Mouse (Mus musculus): ENCODE data around the gene Ilk. TPM values are rescaled to one million over a fixed set of nuclear protein-coding genes. Genes with fewer than 3 reads are reported as not detected.

Gene Ilk
- 116 TPM for polyA plus RNA-seq (2017; shearing (Covaris generic))

GRCm38 (mm10) chr7:105736264-105736901 lies at the start of gene Ilk:
Gene Ilk, plus strand, starts transcription at chr7:105736592.

GRCm38 (mm10) chr7:105736911-105737521 lies 624 bp downstream of the Ilk start, which contains the start of gene Rrp8:
Gene Rrp8, minus strand, starts transcription at chr7:105737385.

GRCm38 (mm10) chr7:105743926-105744590 lies 7.7 kb downstream of the Ilk start, which contains the start of gene Taf10:
Gene Taf10, minus strand, starts transcription at chr7:105744361.

GRCm38 (mm10) chr7:105751491-105752433 lies 15.4 kb downstream of the Ilk start, which contains the start of gene Tpp1:
Gene Tpp1, minus strand, starts transcription at chr7:105752235.

GRCm38 (mm10) chr7:105787285-105788140 lies 51.1 kb downstream of the Ilk start, which contains the start of gene Dchs1:
Gene Dchs1, minus strand, starts transcription at chr7:105787654.

Other genes with a start within 250 kb of the Ilk start
- gene Smpd1, start 182.2 kb upstream of the Ilk start, polyA plus RNA-seq (2017; shearing (Covaris generic)) = 15.0 TPM
- 4.1 TPM for gene Apbb1, start 154.9 kb upstream of the Ilk start, polyA plus RNA-seq (2017; shearing (Covaris generic))
- not detected for gene Hpx, start 136.5 kb upstream of the Ilk start, polyA plus RNA-seq (2017; shearing (Covaris generic))
- gene Trim3, start 103.0 kb upstream of the Ilk start, polyA plus RNA-seq (2017; shearing (Covaris generic)) = 6.5 TPM
- gene Timm10b, start 96.5 kb upstream of the Ilk start, polyA plus RNA-seq (2017; shearing (Covaris generic)) = 92.3 TPM
- 15.5 TPM for gene Arfip2, start 96.2 kb upstream of the Ilk start, polyA plus RNA-seq (2017; shearing (Covaris generic))
- gene Gm45799, start 96.0 kb upstream of the Ilk start, polyA plus RNA-seq (2017; shearing (Covaris generic)) = 5.0 TPM
- 0.47 TPM for gene Dnhd1, start 85.8 kb upstream of the Ilk start, polyA plus RNA-seq (2017; shearing (Covaris generic))
- 16.6 TPM for gene Rrp8, start 793 bp downstream of the Ilk start, polyA plus RNA-seq (2017; shearing (Covaris generic))
- gene Taf10, start 7.8 kb downstream of the Ilk start, polyA plus RNA-seq (2017; shearing (Covaris generic)) = 283 TPM
- 66.6 TPM for gene Tpp1, start 15.6 kb downstream of the Ilk start, polyA plus RNA-seq (2017; shearing (Covaris generic))
- gene Dchs1, start 51.1 kb downstream of the Ilk start, polyA plus RNA-seq (2017; shearing (Covaris generic)) = not detected
- 63.2 TPM for gene Mrpl17, start 74.5 kb downstream of the Ilk start, polyA plus RNA-seq (2017; shearing (Covaris generic))
- gene Gm4070, start 217.4 kb downstream of the Ilk start, polyA plus RNA-seq (2017; shearing (Covaris generic)) = 93.5 TPM

All from effector memory CD4-positive, alpha-beta T cell, adult 5 months (primary cell).